Mouse (Mus musculus) adrenal gland, postnatal 4 days (tissue): ENCODE results near the gene Wdr25. TPM values are rescaled to one million over a fixed set of nuclear protein-coding genes. Genes with fewer than 3 reads are reported as not detected.

Source experiments
- DNase-seq, 2 experiments: peaks; one replicate each; pipeline ENCODE4 v3.0.0; 2021 to 2022; ENCODE audit warnings: low spot score in 2 of 2, mixed read lengths in 2 of 2
- total RNA-seq, 2 experiments: library from RNA; stranded (reverse); gene quantifications; 2 replicates each; pipeline ENCODE4 v1.2.3; 2021

The Wdr25 gene
- total RNA-seq, 2 experiments from 2014 or later: 3.4 to 7.5 TPM

GRCm38 (mm10) chr12:109057736-109058135, 164.3 kb downstream of the Wdr25 start:
- DNase-seq: no peak

DNA sequence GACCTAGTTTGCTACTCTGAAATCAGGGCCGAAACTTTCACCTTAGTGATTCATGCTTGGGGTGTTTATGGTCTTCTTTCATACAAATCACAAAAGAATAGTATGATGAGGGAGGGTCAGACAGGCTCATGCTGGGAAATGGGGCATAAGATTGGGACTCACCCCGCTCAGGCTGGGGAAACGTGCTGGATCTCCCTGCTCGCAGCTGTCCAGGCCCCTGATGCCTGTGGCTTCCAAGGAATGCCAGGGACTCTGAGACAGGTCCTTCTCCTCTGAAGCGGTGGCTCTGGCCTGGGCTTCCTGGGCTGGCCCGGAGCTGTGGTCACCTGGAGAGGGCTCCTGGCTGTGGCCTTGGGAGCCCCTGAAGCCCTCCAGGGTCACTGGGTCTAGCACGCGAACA, 165.2 kb downstream of the Wdr25 start:
- DNase-seq: no peak

- DNase-seq: no peak
These were observed 174.2 kb downstream of the Wdr25 start for GRCm38 (mm10) chr12:109067561-109068135.

DNA sequence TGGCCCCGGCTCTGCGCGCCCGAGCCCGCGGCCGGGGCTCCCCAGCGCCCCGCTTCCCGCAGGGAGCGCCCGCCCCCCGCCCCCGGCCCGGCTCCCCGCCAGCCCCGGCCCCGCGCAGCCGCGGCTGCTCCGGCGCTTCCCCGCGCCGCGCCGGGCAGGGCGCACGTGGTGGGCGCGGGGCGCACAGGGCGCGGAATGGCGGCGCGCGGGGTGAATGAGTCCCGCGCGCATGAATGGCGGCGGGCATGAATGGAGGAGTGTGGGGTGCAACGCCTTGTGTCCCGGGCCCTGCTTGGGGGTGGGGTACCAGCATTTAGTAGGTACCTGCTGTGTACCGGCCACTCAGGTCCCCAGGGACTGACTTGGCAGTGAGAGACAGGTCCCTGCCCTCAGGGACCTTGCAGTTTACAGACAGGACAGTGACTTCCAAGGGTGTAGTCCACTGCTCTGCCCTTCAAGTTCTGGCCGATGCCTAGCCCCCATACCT, 174.8 kb downstream of the Wdr25 start, which contains the start of gene Begain:
Begain (minus strand) TSS at position 51 of the 487 bp plus-strand sequence.
- no peak for DNase-seq

- DNase-seq: no peak
These were observed 175.3 kb downstream of the Wdr25 start for GRCm38 (mm10) chr12:109068738-109069137.

DNA sequence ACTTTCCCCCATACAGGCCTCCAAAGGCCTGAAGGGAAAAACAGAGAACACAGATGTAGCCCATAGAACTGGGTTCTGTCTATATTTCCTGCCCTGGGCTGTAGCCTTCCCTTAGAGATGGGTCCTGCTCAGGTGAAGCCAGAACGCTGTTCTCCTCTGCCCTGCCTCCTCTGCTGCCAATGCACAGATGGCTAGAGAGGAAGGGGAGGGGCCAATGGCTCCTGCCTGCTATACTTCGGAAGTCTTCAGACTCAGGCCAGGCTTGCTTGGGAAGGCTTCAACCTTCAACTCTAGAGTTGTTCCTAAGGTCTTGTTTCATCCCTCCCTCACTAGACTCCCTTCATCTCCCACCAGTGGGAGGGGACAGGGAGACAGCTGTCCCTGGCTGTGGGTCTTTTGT, 176.3 kb downstream of the Wdr25 start:
- DNase-seq: no peak

DNA sequence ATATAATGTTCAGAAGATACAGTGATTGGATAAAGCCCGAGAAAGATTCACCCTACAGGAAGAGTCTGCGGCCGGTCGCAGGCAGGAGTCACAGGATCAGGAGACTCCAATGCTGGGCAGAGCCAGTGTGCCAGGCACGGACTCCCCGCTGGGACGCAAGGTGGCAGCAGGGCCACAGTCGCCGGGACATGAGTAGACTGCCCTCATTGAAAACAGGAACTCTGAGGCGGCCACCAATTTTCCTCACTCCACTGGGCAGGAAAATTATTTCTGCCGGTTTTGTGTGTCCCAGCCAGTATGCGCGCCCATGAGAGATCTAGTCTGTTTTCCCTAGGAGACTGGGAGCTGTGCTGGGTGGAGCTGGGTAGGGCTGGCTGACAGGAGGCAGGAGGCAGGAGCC, 177.8 kb downstream of the Wdr25 start:
- DNase-seq: no peak

DNA sequence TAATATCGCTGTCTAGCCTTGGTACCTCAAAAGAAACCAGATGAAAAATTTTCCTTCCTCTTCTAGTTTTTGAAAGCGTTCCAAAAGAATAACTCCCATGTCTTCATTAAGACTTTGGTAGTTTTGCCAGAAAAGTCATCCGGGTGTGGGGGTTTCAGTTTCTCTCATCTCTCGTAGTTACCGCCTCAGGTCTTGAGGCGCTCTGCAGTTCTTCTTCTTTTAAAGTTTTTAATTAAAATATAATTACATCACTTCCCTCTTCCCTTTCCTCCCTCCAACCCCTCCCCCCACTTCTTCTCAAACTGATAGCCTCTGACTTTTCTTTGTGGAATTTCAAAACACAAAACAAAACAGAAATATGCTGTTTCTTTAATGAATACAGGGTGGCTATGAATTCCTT, 180.7 kb downstream of the Wdr25 start:
- no peak for DNase-seq

DNA sequence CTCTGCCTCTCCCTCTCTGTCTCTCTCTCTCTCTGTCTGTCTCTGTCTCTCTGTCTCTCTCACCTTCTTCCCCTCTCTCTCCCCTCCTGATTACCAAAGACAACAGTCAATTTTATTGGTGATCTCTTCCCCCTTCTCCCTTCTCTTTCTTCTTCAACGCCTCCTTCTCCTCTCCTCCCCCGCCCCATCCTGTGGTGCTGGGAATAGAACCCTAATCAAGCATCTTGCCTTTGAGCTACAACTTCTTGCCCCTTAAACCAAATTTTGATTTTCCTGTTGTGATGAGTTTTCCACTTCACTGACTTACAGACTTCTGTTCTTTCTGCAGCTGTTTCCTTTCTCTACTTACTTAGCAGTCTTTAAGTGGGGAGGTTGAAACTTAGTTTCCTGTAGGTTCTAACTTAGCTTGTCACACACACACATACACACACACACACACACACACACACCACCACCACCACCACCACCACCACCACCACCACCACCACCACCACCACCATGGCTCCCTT, 181.4 kb downstream of the Wdr25 start:
- DNase-seq: no peak

- no peak for DNase-seq
These were observed 183.6 kb downstream of the Wdr25 start for GRCm38 (mm10) chr12:109077036-109077435.

Other genes with a start within 250 kb of the Wdr25 start
- gene Degs2, start 191.3 kb upstream of the Wdr25 start, total RNA-seq: under 1 TPM in 1 of 2 experiments, not detected in 1; 0.28 TPM
- gene Yy1, start 100.7 kb upstream of the Wdr25 start, total RNA-seq: 10 to 100 TPM; 70.1 to 75.3 TPM
- gene Slc25a29, start 57.7 kb upstream of the Wdr25 start, total RNA-seq: 1 to 10 TPM; 8.7 to 9.6 TPM
- 10 to 100 TPM; 14.1 to 44.8 TPM for gene Slc25a47, start 57.6 kb upstream of the Wdr25 start, total RNA-seq
- 10 to 100 TPM; 54.9 to 59.9 TPM for gene Wars, start 543 bp downstream of the Wdr25 start, total RNA-seq
- gene Begain, start 174.6 kb downstream of the Wdr25 start, total RNA-seq: 10 to 100 TPM; 16.6 to 19.7 TPM